Mouse (Mus musculus) embryonic facial prominence, embryonic 11.5 days (tissue): ENCODE results near the gene Zfp74. TPM values are rescaled to one million over a fixed set of nuclear protein-coding genes. Genes with fewer than 3 reads are reported as not detected.

Experiments
- ATAC-seq: fragments of 200-750 bp; cut with Nextera tagmentation; replicated peaks from 2 replicates; pipeline ENCODE4 v1.8.0; 2017; ENCODE audit warnings: low read depth; ENCODE audit not compliant: insufficient number of reproducible peaks, low FRiP score, low TSS enrichment
- DNase-seq: peaks from one replicate; pipeline ENCODE4 v3.0.0-alpha.2; 2015; ENCODE audit warnings: low spot score
- H3K27ac ChIP-seq: fragments of 300-500 bp; sonication (generic); replicated peaks from 2 replicates; pipeline ENCODE4 v1.5.1; 2014; ENCODE audit warnings: mild to moderate bottlenecking, low read depth, low read length, control low read depth
- H3K27me3 ChIP-seq: fragments of 300-500 bp; sonication (generic); 2 replicates; pipeline ENCODE4 v1.6.1; 2014; ENCODE audit warnings: mild to moderate bottlenecking, low read length, moderate library complexity, mixed read lengths; ENCODE audit not compliant: control insufficient read depth, insufficient read depth
- H3K36me3 ChIP-seq: fragments of 300-500 bp; sonication (generic); replicated peaks from 2 replicates; pipeline ENCODE4 v1.6.1; 2014; ENCODE audit warnings: low read depth, mild to moderate bottlenecking, low read length, moderate library complexity, mixed read lengths; ENCODE audit not compliant: control insufficient read depth, insufficient read depth
- H3K4me1 ChIP-seq: fragments of 300-500 bp; sonication (generic); 2 replicates; pipeline ENCODE4 v1.6.1; 2014; ENCODE audit warnings: low read length, mixed read lengths; ENCODE audit not compliant: control insufficient read depth, insufficient read depth
- H3K4me2 ChIP-seq: fragments of 300-500 bp; sonication (generic); 2 replicates; pipeline ENCODE4 v1.6.1; 2014; ENCODE audit warnings: low read depth, mild to moderate bottlenecking, control low read depth, low read length, moderate library complexity
- H3K4me3 ChIP-seq: fragments of 300-500 bp; sonication (generic); 2 replicates; pipeline ENCODE4 v1.5.1; 2014; ENCODE audit warnings: low read depth, low read length, control low read depth
- H3K9ac ChIP-seq: fragments of 300-500 bp; sonication (generic); replicated peaks from 2 replicates; pipeline ENCODE4 v1.6.1; 2014; ENCODE audit warnings: mild to moderate bottlenecking, control low read depth, low read length
- H3K9me3 ChIP-seq: fragments of 300-500 bp; sonication (generic); replicated peaks from 2 replicates; pipeline ENCODE4 v1.6.1; 2016; ENCODE audit warnings: mild to moderate bottlenecking, low read length, inconsistent platforms, mixed read lengths; ENCODE audit not compliant: control insufficient read depth
- WGBS: fragments of 180-500 bp; shearing (Covaris S2); extraction: QIAGEN DNeasy Blood & Tissue Kit; methylation state at CpG from one replicate; pipeline ENCODE4 v1.1.7; 2014; 5-methylcytosine and 5-hydroxymethylcytosine counted together
- polyA plus RNA-seq: library from polyadenylated mRNA; unstranded; fragments of >200 nt; fragmentation: Nextera tagmentation; extraction: Ambion mirVana; gene quantifications from 2 replicates; pipeline ENCODE4 v1.2.1, GENCODE M21; 2014

The Zfp74 gene
- polyA plus RNA-seq, 1 experiment from 2014 or later = 10.0 TPM

DNA sequence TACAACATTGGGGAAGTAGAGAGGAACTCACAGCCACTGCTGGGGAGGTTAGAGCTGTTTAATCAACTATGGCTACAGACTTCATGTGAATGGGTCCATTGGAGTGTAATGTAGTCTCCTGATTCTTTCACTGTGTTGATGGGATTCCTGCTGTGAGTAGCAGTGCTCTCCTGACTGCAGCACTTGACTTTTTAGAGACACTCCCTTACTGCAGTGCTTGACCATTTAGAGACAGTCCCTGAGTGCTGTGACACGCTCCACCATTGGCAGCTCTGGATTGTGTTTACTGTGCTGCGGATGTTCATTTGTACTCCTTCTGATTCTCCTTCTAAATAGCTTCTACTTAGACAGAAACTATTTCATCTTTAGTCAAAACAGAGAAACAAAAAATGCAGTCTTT is 11.1 kb downstream of the Zfp74 start:
- Histone ChIP-seq H3K36me3 (peaks cover 3% of the 10 kb centered on the region), H3K4me1 (no peaks in the 10 kb centered on the region), H3K27ac (no peak overlapping the region), H3K4me3 (no peak overlapping the region), H3K9me3 (no peaks in the 10 kb centered on the region), H3K4me2 (no peak overlapping the region), H3K9ac (no peak overlapping the region), H3K27me3 (no peaks in the 10 kb centered on the region)
- ATAC-seq (no peak), DNase-seq (no peak)
- WGBS = 49% methylated on average over 2 of the region's 2 CpGs

GRCm38 (mm10) chr7:29941027-29941426 is 12.9 kb downstream of the Zfp74 start:
- WGBS = 92% methylated on average over 11 of the region's 11 CpGs
- ATAC-seq (no peak), DNase-seq (no peak)
- Histone ChIP-seq H3K4me2 (no peak overlapping the region), H3K36me3 (peaks cover 3% of the 10 kb centered on the region), H3K9me3 (no peaks in the 10 kb centered on the region), H3K4me3 (no peak overlapping the region), H3K9ac (no peak overlapping the region), H3K27me3 (no peaks in the 10 kb centered on the region), H3K4me1 (no peaks in the 10 kb centered on the region), H3K27ac (no peak overlapping the region)

DNA sequence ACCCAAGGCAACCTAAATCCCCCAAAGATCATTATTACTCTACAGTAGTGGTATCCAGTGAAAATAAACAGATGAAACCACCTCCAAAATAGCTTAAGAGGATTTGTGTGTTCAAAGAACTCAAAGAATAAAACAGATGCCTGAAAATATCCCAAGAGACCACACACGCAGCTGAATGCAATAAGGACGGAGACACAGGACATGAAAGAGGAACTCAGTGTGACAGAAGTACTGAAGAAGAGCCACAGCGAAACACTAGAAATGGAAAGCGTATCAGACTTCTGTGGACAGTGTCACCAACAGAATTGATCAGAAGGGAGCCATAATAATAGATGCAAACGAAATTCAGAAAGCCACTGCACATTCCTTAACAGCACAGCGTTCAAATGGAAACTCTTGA is 15.0 kb downstream of the Zfp74 start:
- Histone ChIP-seq H3K9me3 (no peaks in the 10 kb centered on the region), H3K27me3 (no peaks in the 10 kb centered on the region), H3K27ac (no peak overlapping the region), H3K4me1 (no peaks in the 10 kb centered on the region), H3K4me3 (no peak overlapping the region), H3K36me3 (peaks cover 10% of the 10 kb centered on the region), H3K9ac (no peak overlapping the region), H3K4me2 (no peak overlapping the region)
- ATAC-seq = no peak
- WGBS = 86% methylated on average over 6 of the region's 6 CpGs
- DNase-seq = no peak

- H3K4me3 ChIP-seq = no peak overlapping the region
- H3K27ac ChIP-seq = no peak overlapping the region
- H3K4me2 ChIP-seq = no peak overlapping the region
- DNase-seq (no peak), ATAC-seq (no peak; the same call in 1 of the 2 replicates)
- H3K4me1 ChIP-seq = no peaks in the 10 kb centered on the region
- no peaks in the 10 kb centered on the region for H3K27me3 ChIP-seq
- H3K9ac ChIP-seq = no peak overlapping the region
- whole genome bisulfite sequencing = 27% methylated on average over 2 of the region's 2 CpGs
- no peaks in the 10 kb centered on the region for H3K36me3 ChIP-seq
- H3K9me3 ChIP-seq = no peaks in the 10 kb centered on the region
These were observed 31.1 kb downstream of the Zfp74 start for GRCm38 (mm10) chr7:29922780-29923179.

DNA sequence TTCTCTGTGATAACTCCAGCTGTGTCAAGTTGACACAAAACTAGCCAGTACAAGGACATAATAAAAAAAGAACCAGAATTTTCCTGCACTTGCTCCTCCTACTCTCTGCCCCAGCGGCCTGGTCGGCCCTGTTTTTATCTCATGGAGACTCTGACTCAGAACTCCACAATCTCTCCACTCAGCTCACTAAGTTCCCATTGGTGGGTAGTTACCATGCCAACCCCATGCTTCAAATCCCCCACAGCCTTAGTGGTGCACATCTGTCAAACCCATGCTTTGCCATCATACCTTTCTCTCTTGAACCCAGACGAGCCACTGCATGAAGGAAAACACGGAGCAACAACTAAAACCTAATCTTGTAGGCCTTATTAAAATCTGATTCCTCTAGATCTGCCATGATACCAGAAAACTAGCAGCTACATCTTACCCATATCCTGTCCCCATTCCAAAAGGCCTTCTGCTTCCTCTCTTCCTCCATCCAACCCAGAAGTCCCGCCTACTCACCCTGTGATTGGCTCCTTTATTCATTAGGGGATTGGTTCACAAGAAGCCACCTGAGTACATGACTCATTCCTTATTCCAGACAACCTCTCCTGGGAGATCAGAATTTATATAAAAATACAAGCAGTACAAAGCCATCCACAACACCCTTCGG is 32.3 kb downstream of the Zfp74 start:
- ATAC-seq = no peak
- Histone ChIP-seq H3K36me3 (no peaks in the 10 kb centered on the region), H3K9ac (no peak overlapping the region), H3K4me2 (no peak overlapping the region), H3K9me3 (no peaks in the 10 kb centered on the region), H3K27me3 (no peaks in the 10 kb centered on the region), H3K4me3 (no peak overlapping the region), H3K27ac (no peak overlapping the region), H3K4me1 (no peaks in the 10 kb centered on the region)
- 85% methylated on average over 6 of the region's 6 CpGs for WGBS
- DNase-seq = no peak

DNA sequence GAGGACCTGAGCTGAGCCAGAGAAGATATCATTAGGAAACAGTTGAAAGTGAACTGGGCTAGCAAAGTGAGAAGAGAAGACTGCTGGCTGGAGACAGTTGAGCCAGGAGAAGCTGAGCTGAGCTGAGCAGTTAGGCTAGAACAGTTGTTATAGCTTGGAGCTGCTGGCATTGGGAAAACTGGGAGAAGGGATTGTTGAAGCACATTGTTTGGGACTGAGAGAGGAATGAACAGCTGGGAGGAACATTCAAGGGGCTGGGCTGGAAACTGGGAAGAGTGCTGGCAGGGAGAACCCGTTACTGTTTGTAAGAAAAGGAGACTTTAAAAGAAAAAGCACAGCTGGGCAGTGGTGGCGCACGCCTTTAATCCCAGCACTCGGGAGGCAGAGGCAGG is 35.8 kb downstream of the Zfp74 start:
- DNase-seq = no peak
- H3K4me3 ChIP-seq = no peak overlapping the region
- ATAC-seq = no peak
- no peak overlapping the region for H3K4me2 ChIP-seq
- H3K9me3 ChIP-seq = no peaks in the 10 kb centered on the region
- WGBS = 84% methylated on average over 4 of the region's 4 CpGs
- H3K4me1 ChIP-seq = no peaks in the 10 kb centered on the region
- H3K36me3 ChIP-seq = peaks cover 20% of the 10 kb centered on the region
- no peaks in the 10 kb centered on the region for H3K27me3 ChIP-seq
- H3K27ac ChIP-seq = no peak overlapping the region
- H3K9ac ChIP-seq = no peak overlapping the region

DNA sequence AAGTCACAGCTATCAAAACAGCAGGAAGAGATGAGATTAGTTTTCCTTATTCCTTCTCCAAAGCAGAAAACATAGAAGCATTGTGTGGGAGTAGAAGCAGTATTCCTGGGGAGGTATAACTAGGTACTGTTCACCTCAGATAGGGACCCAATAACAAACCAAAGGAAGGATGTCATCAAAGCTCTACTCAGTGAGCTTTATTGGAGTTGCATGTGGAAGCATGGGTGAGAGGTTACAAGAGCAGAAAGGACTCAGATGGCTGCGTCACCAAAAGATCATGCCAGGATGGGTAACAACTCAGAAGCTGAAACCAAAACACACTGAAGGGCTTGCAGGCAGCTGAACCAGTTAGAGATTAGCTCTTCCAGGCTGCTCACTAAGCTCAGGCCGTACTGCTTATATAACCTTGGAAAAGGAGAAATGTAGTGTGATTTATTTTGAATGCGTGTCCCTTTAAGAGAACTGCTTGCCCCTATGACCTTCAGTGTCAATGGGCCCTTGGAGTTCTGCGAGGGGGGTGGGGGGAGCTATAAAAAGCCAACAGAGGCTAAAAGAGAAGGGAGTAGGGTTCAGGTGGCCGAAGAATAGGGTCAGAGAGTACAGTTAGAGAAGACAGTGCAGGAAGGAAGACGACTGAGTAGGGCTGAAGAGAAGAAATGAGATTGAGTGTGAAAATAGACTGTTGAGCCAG is 36.4 kb downstream of the Zfp74 start:
- DNase-seq (no peak), ATAC-seq (no peak)
- Histone ChIP-seq H3K27ac (no peak overlapping the region), H3K4me1 (no peaks in the 10 kb centered on the region), H3K4me2 (no peak overlapping the region), H3K9ac (no peak overlapping the region), H3K27me3 (no peaks in the 10 kb centered on the region), H3K36me3 (peaks cover 20% of the 10 kb centered on the region), H3K4me3 (no peak overlapping the region), H3K9me3 (no peaks in the 10 kb centered on the region)
- 46% methylated on average over 6 of the region's 6 CpGs for WGBS

DNA sequence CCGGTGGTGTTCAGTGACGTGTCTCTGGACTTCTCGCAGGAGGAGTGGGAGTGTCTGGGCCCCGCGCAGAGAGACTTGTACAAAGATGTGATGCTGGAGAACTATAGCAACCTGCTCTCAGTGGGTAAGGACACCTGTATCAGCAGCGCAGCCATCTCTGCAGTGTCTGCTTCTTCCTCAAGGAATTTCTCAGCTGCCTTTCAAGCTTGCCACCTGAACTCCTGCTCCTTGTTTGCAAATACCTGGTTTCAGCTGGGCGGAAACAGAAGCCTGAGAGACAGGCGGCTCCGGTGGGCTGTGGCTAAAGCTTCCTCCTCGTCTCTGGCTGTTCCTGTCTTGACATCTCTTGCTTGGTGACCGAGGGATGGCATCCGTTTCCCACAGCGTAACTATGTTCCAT is 41.7 kb downstream of the Zfp74 start:
- Histone ChIP-seq H3K9ac (no peak overlapping the region), H3K36me3 (peaks cover 20% of the 10 kb centered on the region), H3K27me3 (no peaks in the 10 kb centered on the region), H3K4me1 (no peaks in the 10 kb centered on the region; the same call in 1 of the 2 replicates), H3K4me2 (no peak overlapping the region), H3K9me3 (no peaks in the 10 kb centered on the region), H3K27ac (no peak overlapping the region), H3K4me3 (no peak overlapping the region)
- WGBS = 94% methylated on average over 13 of the region's 13 CpGs
- ATAC-seq (no peak), DNase-seq (no peak)
